Mouse (Mus musculus) gastrocnemius, adult 18-20 months (tissue): ENCODE measurements around the gene Ehd2. TPM values are rescaled to one million over a fixed set of nuclear protein-coding genes. Genes with fewer than 3 reads are reported as not detected.

ENCODE experiments used
- DNase-seq: peaks from one replicate; pipeline ENCODE4 v3.0.0; 2021; ENCODE audit warnings: low spot score
- total RNA-seq, 2 experiments: library from RNA; stranded (reverse); gene quantifications; 2 replicates each; pipeline ENCODE4 v1.2.3; 2021

Ehd2 gene
- total RNA-seq, 2 experiments from 2014 or later: 24.9 to 37.4 TPM

- peak; percentile 63 for DNase-seq
These were observed 8.5 kb upstream of the Ehd2 start for GRCm38 (mm10) chr7:15975904-15976303.

GRCm38 (mm10) chr7:15975451-15975850 is 8.1 kb upstream of the Ehd2 start:
- no peak for DNase-seq

DNA sequence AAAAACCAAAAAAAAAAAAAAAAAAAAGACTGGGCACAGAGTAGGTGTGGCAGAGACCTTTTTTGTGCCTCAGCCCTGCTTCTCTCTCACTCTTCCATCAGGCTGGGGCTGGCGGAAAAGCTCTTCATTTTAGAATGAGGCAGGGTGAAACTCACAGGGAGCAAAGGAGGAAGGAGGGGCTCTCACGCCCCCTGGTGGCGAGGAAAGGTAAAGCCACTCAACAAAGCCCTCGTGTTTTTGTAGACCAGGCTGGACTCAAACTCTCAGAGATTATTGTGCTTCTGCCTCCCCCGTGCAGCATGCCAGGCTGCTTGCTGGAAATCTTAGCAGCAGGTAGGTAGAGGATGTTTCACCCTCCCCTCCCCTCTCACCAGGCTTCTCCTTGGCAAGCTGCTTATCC is 7.3 kb upstream of the Ehd2 start:
- peak; percentile 69 for DNase-seq

GRCm38 (mm10) chr7:15972247-15972646 is 4.9 kb upstream of the Ehd2 start:
- DNase-seq: no peak

- no peak for DNase-seq
These were observed 2.3 kb upstream of the Ehd2 start for GRCm38 (mm10) chr7:15969674-15970073.

DNA sequence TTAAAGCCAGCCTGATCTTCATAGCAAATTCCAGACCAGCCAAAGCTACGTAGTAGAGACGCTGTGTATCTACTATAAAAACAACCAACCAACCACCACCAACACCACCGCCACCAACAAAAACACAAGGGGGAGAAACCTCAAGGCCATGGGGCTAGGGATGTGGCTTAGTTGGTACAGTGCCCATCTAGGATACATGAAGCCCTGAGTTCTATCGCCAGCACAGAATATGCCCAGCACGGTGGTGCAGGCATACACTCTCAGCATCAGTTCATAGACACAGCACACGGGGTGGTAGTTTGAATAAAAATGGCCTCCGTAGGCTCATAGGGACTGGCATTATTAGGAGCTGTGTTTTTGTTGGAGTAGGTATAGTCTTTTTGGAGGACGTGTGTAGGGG is 955 bp upstream of the Ehd2 start:
- no peak for DNase-seq

GRCm38 (mm10) chr7:15966489-15966888 is 878 bp downstream of the Ehd2 start:
- DNase-seq: no peak

DNA sequence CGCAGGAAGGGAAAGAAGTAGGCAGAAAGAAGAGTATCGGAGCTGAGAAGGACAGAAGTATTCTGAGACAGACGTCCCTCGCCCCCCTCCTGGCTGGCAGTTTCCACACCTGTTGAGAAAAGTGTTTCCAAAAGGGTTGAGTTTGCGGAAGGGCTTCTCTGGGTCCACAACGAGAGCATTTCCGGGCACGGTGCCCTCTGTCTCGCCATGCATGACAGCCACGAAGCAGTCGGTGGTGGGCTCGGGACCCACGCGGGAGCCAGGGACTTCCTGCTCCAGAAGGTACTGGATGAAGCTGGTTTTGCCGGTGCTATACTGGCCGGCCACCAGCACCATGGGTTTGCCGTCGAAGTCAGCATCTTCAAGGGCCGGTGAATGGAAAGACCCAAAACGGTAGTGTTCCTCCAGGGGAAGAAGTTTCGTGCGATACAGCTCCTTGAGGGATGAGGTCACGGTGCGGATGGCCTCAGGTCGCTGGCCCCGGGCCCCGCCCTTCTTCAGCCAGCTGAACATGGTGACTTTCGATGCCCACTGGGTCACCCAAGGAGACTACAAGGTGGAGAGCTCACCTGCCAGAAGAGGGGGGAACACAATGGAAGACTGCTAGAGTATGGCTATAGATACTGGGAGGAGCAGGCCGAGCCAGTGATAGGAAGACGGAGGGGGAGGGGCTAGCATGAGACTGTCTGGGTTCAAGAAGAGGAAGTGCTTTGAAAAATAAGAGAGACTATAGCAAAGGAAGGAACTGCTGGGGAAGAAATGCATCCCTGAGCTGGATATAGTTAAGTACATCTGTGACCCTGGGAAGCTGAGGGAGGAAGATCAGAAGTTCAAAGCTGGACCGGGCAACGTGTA is 3.3 kb downstream of the Ehd2 start:
- DNase-seq: no peak

GRCm38 (mm10) chr7:15962311-15963288 is 4.8 kb downstream of the Ehd2 start:
- peak; percentile 92 for DNase-seq

DNA sequence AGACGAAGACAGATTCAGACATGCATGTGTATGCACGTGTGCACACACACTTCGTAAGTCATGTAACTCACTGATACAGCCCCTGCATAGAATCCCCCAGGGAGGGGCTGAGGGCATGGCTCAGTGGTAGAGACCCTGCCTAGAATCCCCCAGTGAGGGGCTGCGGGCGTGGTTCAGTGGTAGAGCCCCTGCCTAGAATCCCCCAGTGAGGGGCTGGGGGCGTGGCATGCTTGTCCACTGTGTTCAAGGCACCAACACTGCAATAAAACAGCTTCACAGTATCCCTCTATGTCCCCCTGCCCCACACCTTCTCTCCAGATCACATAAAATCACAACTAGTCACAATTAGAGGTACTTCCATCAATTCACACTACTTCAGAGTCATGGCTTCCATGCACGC is 5.6 kb downstream of the Ehd2 start:
- no peak for DNase-seq

DNA sequence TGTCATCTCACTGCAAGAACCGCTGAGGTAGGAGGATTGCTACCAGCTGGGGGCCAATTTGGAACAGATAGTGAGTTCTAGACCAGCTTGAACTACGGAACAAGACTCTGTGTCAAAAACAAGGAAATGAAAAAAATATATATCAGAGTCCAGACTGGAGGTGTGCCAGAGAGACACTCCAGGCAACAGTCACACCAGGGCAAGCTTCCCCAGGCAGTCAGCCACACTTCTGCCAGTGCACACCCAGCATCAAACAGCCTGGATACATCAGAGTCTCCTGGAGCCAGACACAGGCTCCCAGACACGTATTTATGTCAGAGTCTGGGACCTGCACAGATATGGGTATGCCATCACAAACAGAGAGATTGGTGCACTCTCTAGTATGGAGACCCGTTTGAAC is 6.1 kb downstream of the Ehd2 start:
- no peak for DNase-seq

GRCm38 (mm10) chr7:15960691-15961090 is 6.7 kb downstream of the Ehd2 start:
- no peak for DNase-seq

DNA sequence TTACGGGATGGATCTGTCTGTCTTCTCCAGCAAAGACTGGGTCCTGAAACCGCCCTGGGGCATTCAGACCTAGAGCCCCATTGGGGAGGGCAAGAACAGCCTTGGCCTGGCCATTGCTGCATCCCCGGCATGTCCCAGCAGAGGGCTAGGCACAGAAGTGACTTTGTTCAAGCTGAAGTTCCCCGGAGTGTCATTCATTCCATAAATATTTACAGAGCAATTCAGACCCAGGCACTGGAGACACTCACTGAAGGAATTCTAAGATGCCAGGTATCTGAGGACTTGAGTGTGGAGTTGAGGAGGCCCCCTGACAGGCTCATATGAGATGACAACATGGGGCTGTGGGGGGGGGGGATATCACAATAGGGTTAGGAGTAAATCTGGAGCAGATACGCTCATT is 11.2 kb downstream of the Ehd2 start:
- DNase-seq: no peak

- no peak for DNase-seq
These were observed 11.9 kb downstream of the Ehd2 start for GRCm38 (mm10) chr7:15955509-15955908.

DNA sequence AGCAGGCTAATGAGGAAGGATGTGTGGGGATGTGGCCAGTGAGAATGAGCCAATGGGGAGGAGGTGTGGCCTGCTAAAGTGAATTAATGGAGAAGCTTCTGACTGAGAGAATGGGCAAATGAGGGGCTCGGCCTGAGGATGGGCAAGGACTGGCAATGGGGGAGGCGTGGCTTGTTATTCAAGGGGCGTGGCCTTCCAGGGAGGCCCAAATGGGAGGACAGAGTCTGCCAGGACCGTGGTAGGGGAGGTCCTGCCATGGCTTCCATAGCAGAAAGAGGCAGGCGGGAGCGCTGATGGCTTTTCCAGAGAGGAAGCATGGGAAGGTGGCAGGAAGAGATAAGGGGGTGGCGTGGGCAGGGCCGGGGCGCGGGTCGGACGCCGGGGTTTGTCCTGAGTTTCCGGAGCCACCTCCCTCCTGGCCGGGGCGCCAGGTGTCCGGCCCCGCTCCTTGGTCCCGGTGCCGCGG is 12.4 kb downstream of the Ehd2 start:
- peak; percentile 48 for DNase-seq

DNA sequence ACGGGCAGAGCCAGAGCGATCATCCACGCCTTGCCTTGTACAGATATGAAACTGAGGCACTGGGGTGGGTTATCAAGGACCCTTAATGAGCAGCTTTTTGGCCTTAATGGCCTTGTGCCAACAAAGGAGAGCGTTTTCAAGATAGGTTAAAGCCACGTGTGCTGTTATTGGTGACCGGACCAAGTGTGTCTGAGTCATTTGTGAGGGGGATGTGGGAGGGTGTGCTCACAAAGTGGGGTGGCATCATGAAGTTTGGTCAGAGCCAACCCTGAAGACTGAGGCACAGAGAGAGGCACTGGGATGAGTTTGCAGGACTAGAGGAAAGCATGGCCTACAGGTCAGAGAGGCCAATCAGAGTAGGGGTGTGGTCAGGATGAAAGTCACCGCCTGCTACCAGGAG is 12.9 kb downstream of the Ehd2 start:
- no peak for DNase-seq

GRCm38 (mm10) chr7:15953307-15954074 is 13.9 kb downstream of the Ehd2 start:
- DNase-seq: no peak

DNA sequence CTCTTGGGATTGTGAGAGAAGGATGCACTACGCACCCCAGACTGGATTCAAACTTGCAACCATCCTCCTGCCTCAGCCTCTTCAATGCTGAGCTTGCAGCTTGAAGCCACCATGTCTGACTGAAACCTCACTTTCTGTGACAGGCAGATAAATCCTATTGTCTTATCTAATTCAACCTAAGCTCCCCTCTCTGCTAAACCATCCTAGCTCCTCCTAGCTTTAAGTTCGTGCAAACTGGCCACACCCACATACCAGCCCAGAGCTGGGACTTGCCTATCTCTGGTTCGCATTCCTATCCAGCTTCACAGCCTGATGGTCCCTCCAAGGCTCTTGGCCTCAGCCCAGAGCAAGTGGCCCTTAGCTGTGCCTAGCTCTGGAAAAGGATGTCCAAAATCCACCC is 15.0 kb downstream of the Ehd2 start:
- no peak for DNase-seq

GRCm38 (mm10) chr7:15950008-15950407 is 17.4 kb downstream of the Ehd2 start:
- no peak for DNase-seq

- no peak for DNase-seq
These were observed 18.1 kb downstream of the Ehd2 start for GRCm38 (mm10) chr7:15949216-15949790.

DNA sequence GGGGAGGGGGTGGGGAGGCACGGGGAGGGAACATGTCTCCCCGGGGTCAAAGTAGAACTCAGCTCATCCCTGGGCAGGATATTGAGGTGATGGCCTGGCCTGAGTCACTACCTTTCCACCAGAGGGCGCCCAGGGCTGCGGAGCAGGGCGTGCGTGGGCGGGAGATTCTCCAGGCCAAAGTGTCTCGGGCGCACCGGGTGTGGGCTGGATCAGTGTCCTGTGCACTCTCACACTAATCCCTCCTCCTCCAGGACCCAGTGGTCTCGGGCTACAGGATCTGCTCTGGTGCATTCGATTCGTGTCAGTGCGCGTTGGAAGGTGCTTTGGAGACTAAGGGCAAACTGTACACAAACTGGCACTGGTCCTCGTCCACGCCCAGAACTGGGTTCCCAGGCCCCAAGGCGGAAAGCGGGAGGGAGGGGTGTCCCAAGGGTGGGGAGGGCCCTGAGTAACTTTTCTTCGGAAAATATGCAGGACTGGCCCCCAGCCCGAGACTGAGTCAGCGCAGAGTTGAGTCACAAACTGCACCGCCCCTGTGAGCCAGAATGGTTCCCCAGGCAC is 18.9 kb downstream of the Ehd2 start:
- peak; percentile 94 for DNase-seq
